Mouse (Mus musculus): ENCODE data around the gene Syt7. TPM values are rescaled to one million over a fixed set of nuclear protein-coding genes. Genes with fewer than 3 reads are reported as not detected.
A peak's percentile ranks its signal among the peaks of the same experiment; 100 is the strongest.

The Syt7 gene
- polyA plus RNA-seq (2015; fragmentation: Nextera tagmentation; extraction: Ambion mirVana), result 1.5 and 2.3 TPM in 2 replicates

DNA sequence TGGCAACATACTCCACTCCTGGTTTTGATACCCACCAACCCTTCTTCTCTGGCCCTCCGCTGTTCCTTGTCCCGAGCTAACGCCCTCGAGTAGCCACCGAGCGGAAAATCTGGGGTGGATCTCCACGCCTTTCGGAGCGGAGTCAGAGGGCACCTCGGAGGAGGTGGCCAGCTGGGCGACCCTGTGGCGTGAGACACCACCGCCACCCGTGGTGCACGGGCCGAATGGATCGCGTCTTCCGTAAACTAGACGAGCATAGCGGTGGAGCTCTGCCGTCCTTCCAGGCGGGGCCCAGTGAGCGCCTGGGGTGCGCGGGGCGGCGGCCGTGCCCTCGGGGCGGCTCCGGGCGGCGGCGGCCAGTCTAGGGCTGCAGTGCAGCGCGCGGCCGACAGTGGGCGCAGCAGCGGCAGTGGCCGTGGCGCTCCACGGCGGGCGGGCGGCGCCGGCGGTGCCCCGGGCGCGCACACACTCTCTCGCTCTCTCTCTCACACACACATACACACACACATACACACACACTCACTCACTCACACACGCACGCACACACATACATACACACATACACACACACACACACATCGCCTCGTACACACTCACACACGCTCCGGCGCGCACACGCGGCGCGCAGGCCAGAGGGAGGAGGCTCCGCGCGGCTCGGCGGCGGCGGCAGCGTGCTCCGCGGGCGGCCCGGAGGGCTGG, at the start of gene Syt7:
TSS of gene Syt7 (plus strand) at position 476 of the 699 bp plus-strand sequence.
- H3K4me2 ChIP-seq, result peak within 1 kb of the TSS; percentile 92
- peak within 1 kb of the TSS; percentile 57 for H3K9ac ChIP-seq
- WGBS, result under 1% methylated on average over 62 of the region's 78 CpGs
- H3K4me3 ChIP-seq (replicated peaks), result peak within 1 kb of the TSS; percentile 63
- H3K4me1 ChIP-seq, result peaks cover 26% of the 10 kb centered on the region
- H3K27me3 ChIP-seq, result peaks cover 52% of the 10 kb centered on the region
- ATAC-seq (replicated peaks; ENCODE audit: low FRiP score), result peak; percentile 89
- H3K27ac ChIP-seq, result 0 out of 2 replicates have a peak within 1 kb of the TSS, but pooled peaks have one; percentile 54
- no peaks in the 10 kb centered on the region for H3K36me3 ChIP-seq
- H3K9me3 ChIP-seq (replicated peaks), result no peaks in the 10 kb centered on the region

DNA sequence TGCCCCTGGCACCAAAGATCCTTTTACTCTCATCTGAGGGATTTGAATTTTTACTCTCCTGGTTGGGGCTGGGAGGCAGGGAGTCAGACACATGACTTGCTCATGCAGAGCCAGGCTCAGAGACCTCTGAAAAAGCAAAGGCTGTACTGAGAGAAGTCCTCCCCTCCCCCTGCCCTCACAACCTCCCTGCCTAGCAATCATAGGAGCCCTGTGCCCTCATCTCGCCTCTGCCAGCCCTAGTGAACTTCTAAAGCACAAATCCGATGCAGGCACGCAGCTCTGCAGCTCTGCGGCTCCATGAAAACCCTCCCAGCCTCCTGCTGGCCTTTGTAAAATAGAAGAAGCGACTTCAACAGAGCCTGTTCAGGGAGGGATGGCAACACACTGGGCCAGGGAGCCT, 49.6 kb upstream of the Syt7 start:
- no peaks in the 10 kb centered on the region for H3K9me3 ChIP-seq (replicated peaks)
- no peak overlapping the region for H3K4me3 ChIP-seq (replicated peaks)
- 26% methylated on average over 5 of the region's 5 CpGs for WGBS
- H3K27me3 ChIP-seq, result peaks cover 34% of the 10 kb centered on the region
- H3K4me2 ChIP-seq, result no peak overlapping the region
- no peak overlapping the region for H3K27ac ChIP-seq
- ATAC-seq (replicated peaks; ENCODE audit: low FRiP score), result no peak
- no peak overlapping the region for H3K9ac ChIP-seq
- H3K36me3 ChIP-seq, result no peaks in the 10 kb centered on the region
- H3K4me1 ChIP-seq, result peaks cover 10% of the 10 kb centered on the region; the same call in 1 of the 2 replicates

DNA sequence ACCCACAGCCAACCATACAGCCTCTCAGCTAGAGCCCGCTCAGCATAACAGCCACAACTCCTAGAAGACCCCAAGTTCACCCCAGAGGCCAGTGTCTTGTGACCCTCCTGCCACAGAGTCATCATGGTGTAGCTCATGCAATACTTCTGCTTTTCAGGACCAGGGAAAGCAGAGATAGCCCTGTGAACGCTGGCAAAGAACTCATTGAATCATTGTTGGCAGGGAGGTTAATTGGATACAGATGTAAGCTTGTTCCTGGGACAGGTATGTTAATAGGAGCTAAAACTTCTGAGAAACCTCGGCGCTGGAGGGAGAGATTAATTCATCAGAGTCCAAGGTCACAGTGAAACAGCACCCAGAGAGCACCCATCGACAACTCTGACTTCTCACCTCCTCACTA, 48.2 kb upstream of the Syt7 start:
- no peak for ATAC-seq (replicated peaks; ENCODE audit: low FRiP score)
- 37% methylated on average over 5 of the region's 5 CpGs for WGBS
- no peak overlapping the region for H3K4me2 ChIP-seq

DNA sequence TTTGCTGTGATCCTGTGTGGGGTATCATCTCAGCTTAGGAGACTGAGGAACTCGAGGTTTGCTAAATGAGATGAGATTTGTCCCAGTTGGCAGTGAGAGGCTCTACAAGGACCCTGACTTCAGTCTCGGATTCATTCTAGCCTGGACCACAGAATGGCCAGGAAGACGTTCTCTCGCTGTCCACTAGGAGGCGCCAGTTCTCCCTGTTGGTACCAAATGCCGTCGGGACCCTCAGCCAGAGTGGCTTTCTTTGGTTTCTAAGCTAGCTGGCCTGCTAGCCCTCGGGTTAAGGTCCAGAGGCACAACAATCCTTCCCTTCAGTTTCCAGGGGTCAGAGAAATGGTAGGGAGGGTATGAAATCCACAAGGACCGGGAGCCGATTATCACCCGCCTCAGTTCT, 47.7 kb upstream of the Syt7 start:
- Histone ChIP-seq H3K9ac (no peak overlapping the region), H3K27ac (no peak overlapping the region), H3K9me3 (replicated peaks) (no peaks in the 10 kb centered on the region), H3K4me1 (peaks cover 12% of the 10 kb centered on the region), H3K4me2 (no peak overlapping the region), H3K27me3 (peaks cover 35% of the 10 kb centered on the region), H3K4me3 (replicated peaks) (no peak overlapping the region), H3K36me3 (no peaks in the 10 kb centered on the region)
- no peak for ATAC-seq (replicated peaks; ENCODE audit: low FRiP score)
- 21% methylated on average over 11 of the region's 11 CpGs for WGBS

More for the DNA sequence above, 48.2 kb upstream of the Syt7 start:
- H3K27ac ChIP-seq, result no peak overlapping the region
- H3K27me3 ChIP-seq, result peaks cover 33% of the 10 kb centered on the region
- H3K4me3 ChIP-seq (replicated peaks), result no peak overlapping the region
- H3K36me3 ChIP-seq, result no peaks in the 10 kb centered on the region
- no peaks in the 10 kb centered on the region for H3K9me3 ChIP-seq (replicated peaks)
- peaks cover 10% of the 10 kb centered on the region; the same call in 1 of the 2 replicates for H3K4me1 ChIP-seq
- H3K9ac ChIP-seq, result no peak overlapping the region

DNA sequence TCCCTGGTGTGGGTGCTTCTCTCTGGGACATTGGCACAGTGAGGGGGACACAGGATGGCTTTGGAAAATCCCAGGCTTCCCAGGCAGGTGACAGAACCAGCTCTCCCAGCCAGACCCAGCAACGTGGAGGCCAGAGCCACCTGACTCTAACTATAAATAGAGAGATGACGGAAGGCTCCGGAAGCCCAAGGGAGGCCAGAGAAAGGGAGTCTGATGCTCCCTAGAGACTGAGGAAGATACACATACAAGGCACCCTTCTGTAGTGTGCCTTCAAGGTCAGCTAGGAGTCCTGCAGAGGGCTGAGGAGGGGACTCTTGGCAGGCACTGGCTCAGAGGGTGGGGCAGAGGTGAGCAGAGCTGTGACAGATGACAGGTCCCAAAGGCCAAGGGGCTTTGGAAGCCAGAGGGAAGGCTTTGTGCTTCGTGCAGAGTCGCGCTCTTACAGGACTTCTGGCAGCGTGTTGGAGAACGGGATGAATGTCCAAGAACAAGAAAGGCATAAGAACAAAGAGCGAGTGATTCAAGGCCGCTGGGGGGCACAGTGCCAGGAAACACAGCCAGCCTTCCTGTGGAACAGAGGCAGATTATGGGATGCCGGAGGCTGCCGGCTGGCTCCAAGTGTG, 47.0 kb upstream of the Syt7 start:
- Histone ChIP-seq H3K36me3 (no peaks in the 10 kb centered on the region), H3K27ac (no peak overlapping the region), H3K4me2 (no peak overlapping the region), H3K4me1 (peaks cover 18% of the 10 kb centered on the region), H3K4me3 (replicated peaks) (no peak overlapping the region), H3K9ac (no peak overlapping the region), H3K9me3 (replicated peaks) (no peaks in the 10 kb centered on the region), H3K27me3 (peaks cover 39% of the 10 kb centered on the region)
- 44% methylated on average over 12 of the region's 12 CpGs for WGBS
- no peak for ATAC-seq (replicated peaks; ENCODE audit: low FRiP score)

DNA sequence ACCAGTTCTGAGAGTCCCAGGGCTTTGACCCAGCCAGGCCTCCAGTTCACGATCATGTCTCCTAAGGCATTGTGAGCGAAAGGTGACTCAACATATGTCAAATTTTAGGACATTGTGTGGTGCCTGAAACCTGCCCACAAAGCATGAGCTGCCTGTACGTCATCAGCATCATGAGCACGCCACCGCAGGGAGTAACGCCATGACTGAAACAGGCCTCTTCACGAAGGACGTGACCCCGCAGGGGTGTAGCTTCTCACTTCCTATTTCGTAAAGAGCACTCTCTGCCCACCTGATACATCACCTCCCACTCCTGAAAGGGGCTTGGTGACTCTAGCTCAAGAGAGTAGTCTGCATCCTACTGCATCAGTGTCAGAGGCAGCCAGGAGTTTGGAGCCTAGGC, 45.0 kb upstream of the Syt7 start:
- Histone ChIP-seq H3K4me3 (replicated peaks) (no peak overlapping the region), H3K4me1 (peaks cover 18% of the 10 kb centered on the region), H3K9ac (no peak overlapping the region), H3K4me2 (no peak overlapping the region), H3K27ac (no peak overlapping the region), H3K36me3 (no peaks in the 10 kb centered on the region), H3K27me3 (peaks cover 36% of the 10 kb centered on the region), H3K9me3 (replicated peaks) (no peaks in the 10 kb centered on the region)
- WGBS, result 49% methylated on average over 10 of the region's 10 CpGs
- no peak for ATAC-seq (replicated peaks; ENCODE audit: low FRiP score)

DNA sequence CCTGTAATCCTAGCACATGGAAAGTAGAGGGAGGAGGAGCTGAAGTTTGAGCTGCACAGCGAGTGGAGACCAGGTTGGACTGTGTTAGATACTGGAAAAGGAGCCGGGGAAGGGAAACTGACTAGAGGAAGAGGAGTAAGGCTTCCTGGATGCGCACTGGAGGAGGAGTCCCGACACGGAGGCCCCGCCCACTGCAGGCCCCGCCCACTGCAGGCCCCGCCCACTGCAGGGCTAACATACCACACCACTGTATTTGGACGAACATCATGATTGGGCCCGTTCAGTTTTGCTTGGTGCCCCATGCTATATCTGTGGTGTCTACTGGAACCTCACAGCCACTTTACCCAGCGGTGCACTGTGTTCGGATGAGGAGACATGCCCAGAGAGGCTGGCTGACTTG, 43.2 kb upstream of the Syt7 start:
- Histone ChIP-seq H3K9ac (no peak overlapping the region), H3K27me3 (peaks cover 20% of the 10 kb centered on the region), H3K36me3 (no peaks in the 10 kb centered on the region), H3K4me1 (peaks cover 18% of the 10 kb centered on the region), H3K4me3 (replicated peaks) (no peak overlapping the region), H3K27ac (no peak overlapping the region), H3K4me2 (no peak overlapping the region), H3K9me3 (replicated peaks) (no peaks in the 10 kb centered on the region)
- WGBS, result 36% methylated on average over 12 of the region's 12 CpGs
- peak; percentile 41; the same call in 1 of the 2 replicates for ATAC-seq (replicated peaks; ENCODE audit: low FRiP score)

DNA sequence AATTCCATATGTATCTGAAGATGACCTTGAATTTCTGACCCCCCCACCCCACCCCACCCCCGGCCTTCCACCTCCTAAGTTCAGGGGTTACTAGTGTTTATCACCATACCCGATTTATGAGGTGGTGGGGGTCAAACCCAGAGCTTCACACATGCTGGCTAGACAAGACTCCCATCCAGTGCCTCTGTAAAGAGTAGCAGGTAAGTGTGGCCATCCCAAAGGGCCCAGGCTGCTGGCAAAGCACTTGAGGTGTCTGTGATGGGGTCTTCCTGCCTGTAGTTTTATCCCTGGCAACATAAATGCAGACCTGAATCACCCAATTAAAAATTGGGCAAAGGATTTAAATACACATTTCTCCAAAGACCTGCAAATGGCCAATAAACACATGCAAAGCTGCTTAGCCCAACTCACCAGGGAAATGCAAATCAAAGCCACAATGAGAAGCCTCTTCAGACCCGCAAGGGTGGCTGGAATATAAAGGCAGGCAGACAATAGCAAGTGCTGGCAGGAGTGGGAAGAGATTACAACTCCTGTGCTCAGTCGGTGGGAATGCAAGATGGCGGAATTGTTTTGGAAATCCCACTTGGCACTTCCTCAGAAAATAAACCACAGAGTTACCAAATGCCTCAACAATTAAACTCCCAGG, 41.1 kb upstream of the Syt7 start:
- 63% methylated on average over 5 of the region's 5 CpGs for WGBS
- H3K9ac ChIP-seq, result no peak overlapping the region
- H3K4me1 ChIP-seq, result peaks cover 8% of the 10 kb centered on the region; the same call in 1 of the 2 replicates
- no peaks in the 10 kb centered on the region for H3K36me3 ChIP-seq
- no peak overlapping the region for H3K4me2 ChIP-seq
- ATAC-seq (replicated peaks; ENCODE audit: low FRiP score), result no peak
- 0 out of 2 replicates have a peak, but pooled peaks cover 9% of the 10 kb centered on the region for H3K27me3 ChIP-seq
- no peak overlapping the region for H3K4me3 ChIP-seq (replicated peaks)
- H3K9me3 ChIP-seq (replicated peaks), result no peaks in the 10 kb centered on the region
- H3K27ac ChIP-seq, result no peak overlapping the region

DNA sequence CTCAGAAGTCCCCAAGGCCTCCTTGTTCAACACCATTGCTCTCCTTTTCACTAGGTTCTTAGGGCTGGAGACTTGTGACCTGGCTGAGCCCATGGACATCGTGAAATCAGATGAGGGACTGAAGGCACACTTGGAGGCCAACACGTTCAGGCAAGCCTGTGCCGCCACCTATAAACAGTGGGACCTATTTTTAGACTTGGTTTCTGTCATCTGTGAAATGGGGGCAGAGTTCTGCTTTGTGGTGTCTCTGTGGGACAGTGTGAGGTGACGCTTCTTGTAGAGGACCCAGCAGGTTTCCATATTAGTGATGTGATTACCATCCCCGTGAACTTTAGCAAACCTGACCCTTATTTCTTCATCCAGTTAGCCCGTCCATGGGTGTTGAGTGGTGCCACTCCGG, 36.7 kb upstream of the Syt7 start:
- WGBS, result 90% methylated on average over 7 of the region's 7 CpGs
- ATAC-seq (replicated peaks; ENCODE audit: low FRiP score), result no peak
- Histone ChIP-seq H3K4me1 (peaks cover 6% of the 10 kb centered on the region; the same call in 1 of the 2 replicates), H3K27me3 (peaks cover 14% of the 10 kb centered on the region; the same call in 1 of the 2 replicates), H3K4me2 (no peak overlapping the region), H3K9me3 (replicated peaks) (no peaks in the 10 kb centered on the region), H3K36me3 (no peaks in the 10 kb centered on the region), H3K9ac (no peak overlapping the region), H3K27ac (no peak overlapping the region), H3K4me3 (replicated peaks) (no peak overlapping the region)

DNA sequence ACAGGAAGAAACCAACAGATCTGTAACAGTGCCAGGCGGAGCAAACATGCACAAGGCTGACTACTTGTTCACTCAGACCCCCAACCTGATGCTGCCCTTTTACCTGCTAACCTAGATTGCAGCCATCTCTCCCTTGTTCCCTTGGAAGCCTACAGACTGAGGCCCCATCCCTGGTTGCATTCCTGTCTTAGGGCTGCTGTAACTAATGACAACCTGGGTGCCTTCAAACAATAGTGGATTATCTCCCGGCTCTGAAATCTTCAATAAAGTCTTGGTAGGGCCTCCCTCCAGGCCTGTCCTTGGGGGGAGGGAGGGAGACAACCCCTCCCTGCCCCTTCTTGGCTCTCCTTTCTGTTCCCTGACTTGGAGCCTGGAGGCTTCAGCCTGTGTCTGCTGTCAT, 34.1 kb upstream of the Syt7 start:
- peaks cover 22% of the 10 kb centered on the region for H3K27me3 ChIP-seq
- H3K4me1 ChIP-seq, result peaks cover 8% of the 10 kb centered on the region; the same call in 1 of the 2 replicates
- no peaks in the 10 kb centered on the region for H3K9me3 ChIP-seq (replicated peaks)
- no peak for ATAC-seq (replicated peaks; ENCODE audit: low FRiP score)
- no peak overlapping the region for H3K4me3 ChIP-seq (replicated peaks)
- 79% methylated on average over 2 of the region's 2 CpGs for WGBS
- H3K9ac ChIP-seq, result no peak overlapping the region
- H3K27ac ChIP-seq, result no peak overlapping the region
- no peak overlapping the region for H3K4me2 ChIP-seq
- no peaks in the 10 kb centered on the region for H3K36me3 ChIP-seq

DNA sequence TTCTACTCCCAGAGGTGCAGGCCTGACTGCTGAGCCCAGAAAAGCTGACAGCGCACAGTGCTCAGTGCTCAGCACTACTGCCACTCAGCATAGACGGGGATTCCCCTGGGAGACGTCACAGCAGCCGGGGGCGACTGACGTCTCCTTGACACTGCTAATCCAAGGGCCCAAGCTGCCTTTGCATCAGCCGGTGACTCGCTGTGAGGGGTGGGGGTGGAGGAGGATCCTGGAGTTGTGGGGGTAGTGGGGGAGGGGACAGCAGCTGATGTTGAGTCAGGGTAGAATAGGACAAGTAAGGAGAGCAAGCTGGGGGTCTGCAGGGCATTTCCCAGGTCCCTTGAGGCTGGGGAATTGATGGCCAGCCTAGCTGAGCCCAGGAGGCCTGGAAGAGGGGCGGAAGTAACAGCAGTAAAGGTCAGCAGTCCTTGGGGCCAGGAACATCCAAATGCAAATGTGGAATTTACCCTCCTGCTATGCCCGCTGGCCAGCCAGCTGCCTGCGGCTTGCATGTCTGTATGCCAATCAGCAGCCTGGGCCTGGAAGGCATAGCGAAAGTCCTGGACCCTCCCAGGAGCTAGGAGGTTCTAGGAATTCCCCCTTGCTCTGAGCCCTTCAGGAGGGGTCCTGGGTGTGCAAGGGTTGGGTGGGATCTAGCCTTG, 31.9 kb upstream of the Syt7 start:
- Histone ChIP-seq H3K4me2 (no peak overlapping the region), H3K27me3 (peaks cover 23% of the 10 kb centered on the region), H3K4me1 (peaks cover 9% of the 10 kb centered on the region; the same call in 1 of the 2 replicates), H3K4me3 (replicated peaks) (no peak overlapping the region), H3K9me3 (replicated peaks) (no peaks in the 10 kb centered on the region), H3K36me3 (no peaks in the 10 kb centered on the region), H3K27ac (no peak overlapping the region), H3K9ac (no peak overlapping the region)
- no peak for ATAC-seq (replicated peaks; ENCODE audit: low FRiP score)
- 14% methylated on average over 12 of the region's 12 CpGs for WGBS

All from kidney, embryonic 15.5 days (tissue).